Mouse (Mus musculus): ENCODE results near the gene Dock1.

DNA sequence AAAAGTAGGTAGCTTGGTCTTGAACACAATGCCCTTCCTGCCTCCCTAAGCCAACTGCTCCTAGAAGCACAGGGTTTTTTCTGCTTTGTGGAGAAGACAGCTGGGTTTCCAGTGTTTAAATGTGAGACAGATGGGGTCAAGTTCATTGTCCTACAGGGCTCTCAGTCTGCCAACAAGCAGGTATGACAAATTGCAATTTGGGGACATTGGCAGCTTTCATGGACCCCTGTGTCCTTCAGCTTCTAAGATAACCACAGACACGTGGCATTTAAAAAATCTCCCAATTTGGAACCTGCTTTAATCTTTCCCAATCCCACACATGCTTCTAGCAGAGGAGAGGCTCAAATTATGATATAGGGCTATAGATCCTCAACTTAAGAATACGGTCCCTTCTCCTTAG is 224.2 kb downstream of the Dock1 start:
- no peak for TF ChIP-seq CTCF (conservative IDR thresholded peaks at IDR 0.05; ENCODE audit: low read length)
- no peak for TF ChIP-seq POU5F1 (IDR thresholded peaks at IDR 0.05; ENCODE audit: borderline replicate concordance, low read length)

Data from E14TG2a.4 (cell line).